Mouse (Mus musculus): Measurements from ENCODE around the gene Pde7b.

Pde7b gene

GRCm38 (mm10) chr10:20654187-20654586 is 70.7 kb downstream of the Pde7b start:
- no peak for DNase-seq (ENCODE audit: low spot score)

- no peak for DNase-seq (ENCODE audit: low spot score)
Observed at GRCm38 (mm10) chr10:20653299-20653698, 71.6 kb downstream of the Pde7b start.

GRCm38 (mm10) chr10:20636381-20636780 is 88.5 kb downstream of the Pde7b start:
- DNase-seq (ENCODE audit: low spot score): no peak

GRCm38 (mm10) chr10:20633085-20633415 is 91.8 kb downstream of the Pde7b start:
- DNase-seq (ENCODE audit: low spot score): no peak

- no peak for DNase-seq (ENCODE audit: low spot score)
Observed at GRCm38 (mm10) chr10:20632256-20633084, 92.4 kb downstream of the Pde7b start.

GRCm38 (mm10) chr10:20630122-20630521 is 94.8 kb downstream of the Pde7b start:
- DNase-seq (ENCODE audit: low spot score): no peak

- DNase-seq (ENCODE audit: low spot score): no peak
Observed at GRCm38 (mm10) chr10:20625702-20626375, 99.0 kb downstream of the Pde7b start.

- DNase-seq (ENCODE audit: low spot score): no peak
Observed at GRCm38 (mm10) chr10:20621661-20622454, 103.0 kb downstream of the Pde7b start.

GRCm38 (mm10) chr10:20606007-20606406 is 118.9 kb downstream of the Pde7b start:
- no peak for DNase-seq (ENCODE audit: low spot score)

- DNase-seq (ENCODE audit: low spot score): no peak
Observed at GRCm38 (mm10) chr10:20595107-20595810, 129.6 kb downstream of the Pde7b start.

GRCm38 (mm10) chr10:20594015-20594414 is 130.9 kb downstream of the Pde7b start:
- DNase-seq (ENCODE audit: low spot score): no peak

- DNase-seq (ENCODE audit: low spot score): no peak
Observed at GRCm38 (mm10) chr10:20590100-20590499, 134.8 kb downstream of the Pde7b start.

GRCm38 (mm10) chr10:20585959-20586358 is 138.9 kb downstream of the Pde7b start:
- no peak for DNase-seq (ENCODE audit: low spot score)

- no peak for DNase-seq (ENCODE audit: low spot score)
Observed at GRCm38 (mm10) chr10:20575002-20575401, 149.9 kb downstream of the Pde7b start.

GRCm38 (mm10) chr10:20574414-20574813 is 150.5 kb downstream of the Pde7b start:
- DNase-seq (ENCODE audit: low spot score): no peak

GRCm38 (mm10) chr10:20571521-20571920 is 153.4 kb downstream of the Pde7b start:
- no peak for DNase-seq (ENCODE audit: low spot score)

- DNase-seq (ENCODE audit: low spot score): no peak
Observed at GRCm38 (mm10) chr10:20568630-20569029, 156.2 kb downstream of the Pde7b start.

GRCm38 (mm10) chr10:20567684-20568236 is 157.1 kb downstream of the Pde7b start:
- DNase-seq (ENCODE audit: low spot score): no peak

GRCm38 (mm10) chr10:20556477-20556876 is 168.4 kb downstream of the Pde7b start:
- no peak for DNase-seq (ENCODE audit: low spot score)

- DNase-seq (ENCODE audit: low spot score): no peak
Observed at GRCm38 (mm10) chr10:20551341-20551740, 173.5 kb downstream of the Pde7b start.

GRCm38 (mm10) chr10:20550771-20551170 is 174.1 kb downstream of the Pde7b start:
- DNase-seq (ENCODE audit: low spot score): no peak

GRCm38 (mm10) chr10:20550161-20550560 is 174.7 kb downstream of the Pde7b start:
- DNase-seq (ENCODE audit: low spot score): no peak
